Mouse (Mus musculus): Measurements from ENCODE around the gene Gstm5. TPM values are rescaled to one million over a fixed set of nuclear protein-coding genes. Genes with fewer than 3 reads are reported as not detected.

Gene Gstm5
- polyA plus RNA-seq, 1 experiment from 2014 or later = 216 TPM

DNA sequence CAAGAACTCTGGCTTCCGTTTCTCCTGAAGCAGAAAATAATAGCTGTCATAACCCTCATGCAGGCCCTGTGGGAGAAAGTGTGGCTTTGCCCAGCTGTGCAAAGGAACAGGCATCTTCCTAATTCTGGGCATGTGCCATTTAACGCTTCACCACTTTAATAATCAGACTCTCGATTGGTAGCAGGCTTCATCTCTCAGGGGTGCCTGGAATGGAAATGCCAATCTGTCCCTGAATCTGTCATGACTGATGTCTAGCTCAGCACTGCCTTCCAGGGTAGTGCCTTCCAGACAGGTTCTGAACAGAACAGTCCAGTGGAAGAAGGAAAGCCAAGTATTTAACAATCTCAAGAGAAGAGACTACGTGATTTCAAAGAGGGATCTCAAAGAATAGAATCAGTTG is 45.6 kb downstream of the Gstm5 start:
- Histone ChIP-seq H3K9me3 (no peaks in the 10 kb centered on the region), H3K36me3 (no peaks in the 10 kb centered on the region), H3K4me3 (no peak overlapping the region), H3K4me2 (replicated peaks) (no peak overlapping the region), H3K4me1 (0 out of 2 replicates have a peak, but pooled peaks cover 5% of the 10 kb centered on the region), H3K9ac (no peak overlapping the region), H3K27ac (no peak overlapping the region), H3K27me3 (replicated peaks) (no peaks in the 10 kb centered on the region)
- WGBS = 84% methylated on average over 4 of the region's 4 CpGs
- ATAC-seq (ENCODE audit: low FRiP score, low read depth) = no peak

DNA sequence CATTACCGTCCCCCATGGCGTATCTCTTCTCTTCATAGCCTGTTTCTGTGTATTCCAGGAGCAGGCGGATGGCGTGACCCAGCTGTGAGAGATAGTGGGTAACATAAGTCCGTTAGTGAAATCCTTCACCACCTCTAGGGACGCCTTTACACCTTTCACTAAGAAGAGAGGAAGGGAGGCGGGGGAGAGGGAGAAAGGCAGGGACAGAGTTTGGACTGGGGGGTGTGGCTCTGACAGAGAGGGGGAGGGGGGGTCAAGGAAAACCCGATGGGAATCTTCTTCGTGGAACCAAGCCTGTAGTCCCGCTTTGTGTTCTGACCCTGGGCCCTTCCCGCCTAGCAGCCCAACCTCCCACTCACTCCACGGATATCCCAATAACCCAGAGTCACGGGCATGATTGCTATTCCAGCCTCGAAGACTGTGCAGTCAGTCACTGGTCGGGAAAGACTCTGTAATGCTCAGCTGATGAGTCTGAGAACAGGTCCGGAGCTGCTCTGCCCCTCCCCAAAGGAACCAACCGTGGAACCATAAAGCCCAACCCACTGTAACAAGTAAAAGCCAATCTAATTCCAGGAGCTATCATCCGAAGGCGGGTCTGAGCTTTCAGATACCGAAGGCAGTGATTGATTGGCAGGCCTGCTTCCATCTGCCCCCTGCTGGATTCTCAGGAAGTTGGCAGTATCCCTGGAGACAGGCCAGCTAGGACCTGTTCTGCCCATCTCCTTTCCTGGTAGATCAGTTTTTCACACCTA is 47.8 kb downstream of the Gstm5 start, which contains the start of gene Gstm6:
Gstm6 (minus strand) TSS at position 511 of the 752 bp plus-strand sequence.
- H3K4me3 ChIP-seq = peak within 1 kb of the TSS; percentile 18; the same call in 1 of the 2 replicates
- no peaks in the 10 kb centered on the region for H3K27me3 ChIP-seq (replicated peaks)
- H3K27ac ChIP-seq = no peak within 1 kb of the TSS
- peak within 1 kb of the TSS; percentile 35; the same call in 1 of the 2 replicates for H3K9ac ChIP-seq
- H3K4me1 ChIP-seq = 0 out of 2 replicates have a peak, but pooled peaks cover 5% of the 10 kb centered on the region
- ATAC-seq (ENCODE audit: low FRiP score, low read depth) = peak; percentile 77
- H3K36me3 ChIP-seq = no peaks in the 10 kb centered on the region
- peak within 1 kb of the TSS; percentile 53 for H3K4me2 ChIP-seq (replicated peaks)
- 18% methylated on average over 20 of the region's 20 CpGs for WGBS
- H3K9me3 ChIP-seq = no peaks in the 10 kb centered on the region

GRCm38 (mm10) chr3:107945729-107946128 is 50.1 kb downstream of the Gstm5 start:
- ATAC-seq (ENCODE audit: low FRiP score, low read depth) = no peak
- no peak overlapping the region for H3K4me2 ChIP-seq (replicated peaks)
- no peak overlapping the region for H3K4me3 ChIP-seq
- H3K27ac ChIP-seq = no peak overlapping the region
- 0 out of 2 replicates have a peak, but pooled peaks cover 5% of the 10 kb centered on the region for H3K4me1 ChIP-seq
- H3K9me3 ChIP-seq = no peaks in the 10 kb centered on the region
- WGBS = 65% methylated on average over 4 of the region's 4 CpGs
- no peaks in the 10 kb centered on the region for H3K27me3 ChIP-seq (replicated peaks)
- H3K9ac ChIP-seq = no peak overlapping the region
- H3K36me3 ChIP-seq = no peaks in the 10 kb centered on the region

Other genes with a start within 250 kb of the Gstm5 start
- gene Ahcyl1, start 199.3 kb upstream of the Gstm5 start, polyA plus RNA-seq (2016; fragmentation: Nextera tagmentation; extraction: Ambion mirVana) = 123 and 137 TPM in 2 replicates
- 7.2 and 8.1 TPM in 2 replicates for gene Csf1, start 135.4 kb upstream of the Gstm5 start, polyA plus RNA-seq (2016; fragmentation: Nextera tagmentation; extraction: Ambion mirVana)
- gene Eps8l3, start 18.6 kb upstream of the Gstm5 start, polyA plus RNA-seq (2016; fragmentation: Nextera tagmentation; extraction: Ambion mirVana) = not detected in 2 replicates
- 76.8 and 79.0 TPM in 2 replicates for gene Gstm7, start 36.0 kb downstream of the Gstm5 start, polyA plus RNA-seq (2016; fragmentation: Nextera tagmentation; extraction: Ambion mirVana)
- 7.2 and 8.7 TPM in 2 replicates for gene Gstm6, start 47.9 kb downstream of the Gstm5 start, polyA plus RNA-seq (2016; fragmentation: Nextera tagmentation; extraction: Ambion mirVana)
- gene Gstm3, start 73.5 kb downstream of the Gstm5 start, polyA plus RNA-seq (2016; fragmentation: Nextera tagmentation; extraction: Ambion mirVana) = not detected in 2 replicates
- 14.3 and 14.4 TPM in 2 replicates for gene Gstm2, start 90.6 kb downstream of the Gstm5 start, polyA plus RNA-seq (2016; fragmentation: Nextera tagmentation; extraction: Ambion mirVana)
- gene Gstm1, start 122.2 kb downstream of the Gstm5 start, polyA plus RNA-seq (2016; fragmentation: Nextera tagmentation; extraction: Ambion mirVana) = 24.1 and 24.8 TPM in 2 replicates
- gene Gstm4, start 149.1 kb downstream of the Gstm5 start, polyA plus RNA-seq (2016; fragmentation: Nextera tagmentation; extraction: Ambion mirVana) = 11.6 and 14.5 TPM in 2 replicates
- 47.7 and 51.2 TPM in 2 replicates for gene Ampd2, start 190.8 kb downstream of the Gstm5 start, polyA plus RNA-seq (2016; fragmentation: Nextera tagmentation; extraction: Ambion mirVana)
- gene Gnat2, start 197.0 kb downstream of the Gstm5 start, polyA plus RNA-seq (2016; fragmentation: Nextera tagmentation; extraction: Ambion mirVana) = 0.43 and 0.57 TPM in 2 replicates

Data from neural tube, embryonic 12.5 days (tissue).